13 mouse cellular contexts compared by ENCODE assay signal in the genomic region with DNA sequence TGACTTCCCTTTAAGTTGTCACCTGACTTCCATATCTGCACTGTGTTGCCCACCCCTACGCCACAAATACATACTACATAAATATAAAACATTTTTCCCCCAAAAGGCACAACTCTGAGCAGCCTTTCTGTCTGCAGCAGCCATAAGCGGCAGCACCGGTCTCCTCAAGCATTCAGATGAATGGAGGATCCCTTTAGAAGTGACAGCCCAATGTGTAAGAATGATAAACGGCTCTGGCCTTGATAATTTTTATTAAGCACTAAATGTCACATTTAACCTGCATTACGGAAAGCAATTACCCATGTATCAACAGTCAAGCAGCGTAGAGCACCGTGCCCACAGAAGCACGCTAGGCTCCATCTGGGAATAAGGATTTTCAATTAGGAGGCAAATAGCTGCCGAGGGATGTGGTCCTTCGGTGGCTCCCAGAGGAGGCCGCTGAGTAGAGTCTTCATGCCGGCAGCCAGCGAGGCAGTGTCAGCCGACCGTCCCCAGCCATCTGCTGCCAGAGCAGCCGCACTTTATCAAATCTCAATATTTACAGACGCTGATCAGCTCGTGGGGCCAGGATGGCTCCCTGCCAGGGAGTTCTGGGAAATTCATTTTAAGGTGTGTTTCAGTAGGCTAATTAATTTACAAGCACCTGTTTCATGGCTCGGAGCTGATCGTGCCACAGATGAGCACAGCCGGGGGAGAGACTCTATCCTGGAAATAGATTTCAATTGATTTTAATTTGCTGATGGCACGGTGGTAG.
DNase-seq lines count a peak whose midpoint lies in the region; ATAC-seq and TF ChIP-seq lines count a peak whose summit lies in the region.
"Had no signal": no experiment of that assay in that cellular context is flagged by ENCODE, and none has a peak within 500 bp of the region (broad histone marks: within the 10 kb centered on the region; RNA-seq: fewer than 3 reads in every experiment).

No protein-coding gene starts in this region.

- peaks cover 27% of the 10 kb centered on the region for H3K4me1 ChIP-seq in forebrain, embryonic 13.5 days
- H3K4me1 ChIP-seq in forebrain, embryonic 10.5 days = peaks cover 13% of the 10 kb centered on the region
- peaks cover 32% of the 10 kb centered on the region for H3K4me1 ChIP-seq in hindbrain, embryonic 13.5 days (replicated peaks)
- 0 out of 2 replicates have a peak, but pooled peaks cover 5% of the 10 kb centered on the region for H3K4me1 ChIP-seq in midbrain, postnatal 0 days (ENCODE audit: insufficient read depth, low read length)
- no peaks in the 10 kb centered on the region for H3K4me1 ChIP-seq in kidney, embryonic 14.5 days (ENCODE audit: control insufficient read depth, insufficient read depth, low read length)

- peaks cover 6% of the 10 kb centered on the region; the same call in 1 of the 2 replicates for H3K27me3 ChIP-seq in forebrain, embryonic 13.5 days
- H3K27me3 ChIP-seq in forebrain, embryonic 10.5 days (ENCODE audit: poor library complexity, severe bottlenecking) = peaks cover 22% of the 10 kb centered on the region
- H3K27me3 ChIP-seq in hindbrain, embryonic 13.5 days = peaks cover 81% of the 10 kb centered on the region
- H3K27me3 ChIP-seq in midbrain, postnatal 0 days (ENCODE audit: insufficient read depth, low read length) = no peaks in the 10 kb centered on the region
- H3K27me3 ChIP-seq in kidney, embryonic 14.5 days (ENCODE audit: control insufficient read depth, insufficient read depth, low read length) = 0 out of 2 replicates have a peak, but pooled peaks cover 3% of the 10 kb centered on the region

- TF ChIP-seq CTCF in midbrain, postnatal 0 days (IDR thresholded peaks at IDR 0.05) = no peak

- no peaks in the 10 kb centered on the region for H3K9me3 ChIP-seq in forebrain, embryonic 13.5 days (replicated peaks)
- H3K9me3 ChIP-seq in forebrain, embryonic 10.5 days = no peaks in the 10 kb centered on the region
- no peaks in the 10 kb centered on the region for H3K9me3 ChIP-seq in hindbrain, embryonic 13.5 days
- H3K9me3 ChIP-seq in midbrain, postnatal 0 days (ENCODE audit: low read length) = no peaks in the 10 kb centered on the region
- H3K9me3 ChIP-seq in kidney, embryonic 14.5 days (ENCODE audit: control insufficient read depth, low read length) = no peaks in the 10 kb centered on the region
- H3K9me3 ChIP-seq: embryonic facial prominence, embryonic 13.5 days had no signal

- 58% methylated on average over 22 of the region's 22 CpGs for WGBS in forebrain, embryonic 13.5 days
- WGBS in forebrain, embryonic 10.5 days = 88% methylated on average over 22 of the region's 22 CpGs
- 29% methylated on average over 22 of the region's 22 CpGs for WGBS in hindbrain, embryonic 13.5 days
- 40% methylated on average over 22 of the region's 22 CpGs for WGBS in midbrain, postnatal 0 days
- WGBS in kidney, embryonic 14.5 days = 65% methylated on average over 22 of the region's 22 CpGs

- no peak overlapping the region for H3K9ac ChIP-seq in forebrain, embryonic 13.5 days
- H3K9ac ChIP-seq in hindbrain, embryonic 13.5 days = no peak overlapping the region
- H3K9ac ChIP-seq in midbrain, postnatal 0 days (replicated peaks; ENCODE audit: low read length, poor library complexity, severe bottlenecking) = no peak overlapping the region
- H3K9ac ChIP-seq in kidney, embryonic 14.5 days (ENCODE audit: low read depth, low read length) = no peak overlapping the region
- H3K9ac ChIP-seq: embryonic facial prominence, embryonic 13.5 days had no signal

- DNase-seq in forebrain, embryonic 10.5 days (ENCODE audit: extremely low spot score, low spot score) = no peak
- DNase-seq in cerebellum, adult 9-10 months = peak; percentile 3
- DNase-seq in midbrain, postnatal 0 days (ENCODE audit: low spot score) = peak; percentile 81
- no peak for DNase-seq in thymus, postnatal 10 days (ENCODE audit: low spot score in 2 of 2)
- no peak for DNase-seq in adipocyte (ENCODE audit: low spot score)
- DNase-seq: gastrocnemius, postnatal 10 days; heart, postnatal 36 days; lung, postnatal 4 days had no signal

- no peaks in the 10 kb centered on the region for H3K36me3 ChIP-seq in forebrain, embryonic 13.5 days (ENCODE audit: poor library complexity, severe bottlenecking)
- H3K36me3 ChIP-seq in forebrain, embryonic 10.5 days (replicated peaks) = no peaks in the 10 kb centered on the region
- no peaks in the 10 kb centered on the region for H3K36me3 ChIP-seq in hindbrain, embryonic 13.5 days
- no peaks in the 10 kb centered on the region for H3K36me3 ChIP-seq in midbrain, postnatal 0 days (ENCODE audit: insufficient read depth, low read length)
- no peaks in the 10 kb centered on the region for H3K36me3 ChIP-seq in kidney, embryonic 14.5 days (ENCODE audit: control insufficient read depth, insufficient read depth, low read length)
- H3K36me3 ChIP-seq: embryonic facial prominence, embryonic 13.5 days had no signal

- H3K27ac ChIP-seq in forebrain, embryonic 13.5 days = no peak overlapping the region
- H3K27ac ChIP-seq in forebrain, embryonic 10.5 days = no peak overlapping the region
- no peak overlapping the region for H3K27ac ChIP-seq in hindbrain, embryonic 13.5 days
- H3K27ac ChIP-seq in midbrain, postnatal 0 days (ENCODE audit: low read depth, low read length) = no peak overlapping the region
- H3K27ac ChIP-seq in kidney, embryonic 14.5 days (ENCODE audit: low read depth, low read length) = no peak overlapping the region
- H3K27ac ChIP-seq: embryonic facial prominence, embryonic 13.5 days had no signal

- H3K4me2 ChIP-seq in forebrain, embryonic 13.5 days = peak overlapping the region; percentile 20
- H3K4me2 ChIP-seq in hindbrain, embryonic 13.5 days = peak overlapping the region; percentile 32
- H3K4me2 ChIP-seq in midbrain, postnatal 0 days (ENCODE audit: low read depth, low read length, poor library complexity, severe bottlenecking) = no peak overlapping the region
- H3K4me2 ChIP-seq in kidney, embryonic 14.5 days (replicated peaks; ENCODE audit: low read depth, low read length) = no peak overlapping the region
- H3K4me2 ChIP-seq: embryonic facial prominence, embryonic 13.5 days had no signal

- peak; percentile 61 for ATAC-seq in forebrain, embryonic 13.5 days
- peak; percentile 91 for ATAC-seq in hindbrain, embryonic 13.5 days (ENCODE audit: low FRiP score)
- no peak; the same call in 1 of the 2 replicates for ATAC-seq in midbrain, postnatal 0 days (ENCODE audit: low FRiP score)
- no peak for ATAC-seq in kidney, embryonic 14.5 days (ENCODE audit: low FRiP score, low TSS enrichment)
- ATAC-seq: Patski had no signal

- H3K4me3 ChIP-seq in forebrain, embryonic 13.5 days = no peak overlapping the region
- H3K4me3 ChIP-seq in forebrain, embryonic 10.5 days = no peak overlapping the region
- H3K4me3 ChIP-seq in hindbrain, embryonic 13.5 days = no peak overlapping the region
- H3K4me3 ChIP-seq in midbrain, postnatal 0 days (ENCODE audit: low read depth, low read length) = no peak overlapping the region
- H3K4me3 ChIP-seq in kidney, embryonic 14.5 days (ENCODE audit: low read length) = no peak overlapping the region
- H3K4me3 ChIP-seq: embryonic facial prominence, embryonic 13.5 days had no signal

Comparison
In these comparisons a context has a peak if more than half of its experiments do, and no peak if none do; other contexts are left out.
1. ATAC-seq: peak in forebrain, embryonic 13.5 days (single experiment) and hindbrain, embryonic 13.5 days (single experiment); none in midbrain, postnatal 0 days (single experiment) and kidney, embryonic 14.5 days (single experiment).
2. H3K4me2 ChIP-seq: peak in forebrain, embryonic 13.5 days (single experiment) and hindbrain, embryonic 13.5 days (single experiment); none in midbrain, postnatal 0 days (single experiment) and kidney, embryonic 14.5 days (single experiment).
3. DNase-seq: peak in cerebellum, adult 9-10 months (single experiment) and midbrain, postnatal 0 days (single experiment); none in forebrain, embryonic 10.5 days (single experiment), thymus, postnatal 10 days (0 of 2) and adipocyte (single experiment).